Mouse (Mus musculus): ENCODE results near the gene Lad1. TPM values are rescaled to one million over a fixed set of nuclear protein-coding genes. Genes with fewer than 3 reads are reported as not detected.

Gene Lad1
- polyA plus RNA-seq, 1 experiment from 2014 or later, result 0.32 TPM

GRCm38 (mm10) chr1:135864830-135865229 lies 46.4 kb downstream of the Lad1 start:
- Histone ChIP-seq H3K27me3 (0 out of 2 replicates have a peak, but pooled peaks cover 8% of the 10 kb centered on the region), H3K9me3 (no peaks in the 10 kb centered on the region), H3K36me3 (no peaks in the 10 kb centered on the region), H3K4me3 (no peak overlapping the region), H3K27ac (replicated peaks) (no peak overlapping the region), H3K4me2 (replicated peaks) (no peak overlapping the region), H3K4me1 (no peaks in the 10 kb centered on the region), H3K9ac (replicated peaks) (no peak overlapping the region)
- 87% methylated on average over 6 of the region's 6 CpGs for WGBS
- no peak for ATAC-seq (ENCODE audit: low FRiP score, low read depth)

- ATAC-seq (ENCODE audit: low FRiP score, low read depth), result peak; percentile 65; the same call in 1 of the 2 replicates
- Histone ChIP-seq H3K4me3 (no peak overlapping the region), H3K9me3 (no peaks in the 10 kb centered on the region), H3K36me3 (no peaks in the 10 kb centered on the region), H3K27me3 (0 out of 2 replicates have a peak, but pooled peaks cover 8% of the 10 kb centered on the region), H3K4me1 (no peaks in the 10 kb centered on the region), H3K27ac (replicated peaks) (no peak overlapping the region), H3K9ac (replicated peaks) (no peak overlapping the region), H3K4me2 (replicated peaks) (no peak overlapping the region)
- 48% methylated on average over 19 of the region's 19 CpGs for WGBS
Measured at GRCm38 (mm10) chr1:135865518-135866194, 47.3 kb downstream of the Lad1 start.

- H3K27ac ChIP-seq (replicated peaks), result no peak overlapping the region
- H3K4me2 ChIP-seq (replicated peaks), result no peak overlapping the region
- H3K36me3 ChIP-seq, result no peaks in the 10 kb centered on the region
- 88% methylated on average over 6 of the region's 6 CpGs for WGBS
- no peak for ATAC-seq (ENCODE audit: low FRiP score, low read depth)
- no peak overlapping the region for H3K4me3 ChIP-seq
- 0 out of 2 replicates have a peak, but pooled peaks cover 8% of the 10 kb centered on the region for H3K27me3 ChIP-seq
- no peaks in the 10 kb centered on the region for H3K9me3 ChIP-seq
- H3K4me1 ChIP-seq, result no peaks in the 10 kb centered on the region
- no peak overlapping the region for H3K9ac ChIP-seq (replicated peaks)
Measured at GRCm38 (mm10) chr1:135868570-135868969, 50.2 kb downstream of the Lad1 start.

GRCm38 (mm10) chr1:135872991-135873390 lies 54.6 kb downstream of the Lad1 start:
- no peak for ATAC-seq (ENCODE audit: low FRiP score, low read depth)
- H3K9me3 ChIP-seq, result no peaks in the 10 kb centered on the region
- no peak overlapping the region for H3K4me2 ChIP-seq (replicated peaks)
- WGBS, result 95% methylated on average over 4 of the region's 4 CpGs
- H3K4me3 ChIP-seq, result no peak overlapping the region
- H3K36me3 ChIP-seq, result no peaks in the 10 kb centered on the region
- H3K27me3 ChIP-seq, result no peaks in the 10 kb centered on the region
- H3K27ac ChIP-seq (replicated peaks), result no peak overlapping the region
- no peak overlapping the region for H3K9ac ChIP-seq (replicated peaks)
- no peaks in the 10 kb centered on the region for H3K4me1 ChIP-seq

- Histone ChIP-seq H3K4me2 (replicated peaks) (no peak overlapping the region), H3K4me3 (no peak overlapping the region), H3K9me3 (no peaks in the 10 kb centered on the region), H3K9ac (replicated peaks) (no peak overlapping the region), H3K36me3 (no peaks in the 10 kb centered on the region), H3K27ac (replicated peaks) (no peak overlapping the region), H3K4me1 (no peaks in the 10 kb centered on the region), H3K27me3 (no peaks in the 10 kb centered on the region)
- ATAC-seq (ENCODE audit: low FRiP score, low read depth), result no peak
- 79% methylated on average over 2 of the region's 2 CpGs for WGBS
Measured at GRCm38 (mm10) chr1:135877248-135877647, 58.9 kb downstream of the Lad1 start.

- peak; percentile 19; the same call in 1 of the 2 replicates for ATAC-seq (ENCODE audit: low FRiP score, low read depth)
- Histone ChIP-seq H3K4me3 (no peak overlapping the region), H3K4me1 (no peaks in the 10 kb centered on the region), H3K27me3 (no peaks in the 10 kb centered on the region), H3K9ac (replicated peaks) (no peak overlapping the region), H3K36me3 (no peaks in the 10 kb centered on the region), H3K9me3 (no peaks in the 10 kb centered on the region), H3K27ac (replicated peaks) (no peak overlapping the region), H3K4me2 (replicated peaks) (no peak overlapping the region)
- 74% methylated on average over 10 of the region's 10 CpGs for WGBS
Measured at GRCm38 (mm10) chr1:135882385-135883109, 64.1 kb downstream of the Lad1 start.

Other genes starting within 250 kb of the Lad1 start
- 25.1 and 25.6 TPM in 2 replicates for gene Nav1, start 211.3 kb upstream of the Lad1 start, polyA plus RNA-seq (2016; fragmentation: Nextera tagmentation; extraction: Ambion mirVana)
- 35.6 and 41.0 TPM in 2 replicates for gene Csrp1, start 98.5 kb upstream of the Lad1 start, polyA plus RNA-seq (2016; fragmentation: Nextera tagmentation; extraction: Ambion mirVana)
- gene Phlda3, start 52.5 kb upstream of the Lad1 start, polyA plus RNA-seq (2016; fragmentation: Nextera tagmentation; extraction: Ambion mirVana), result 15.7 and 21.8 TPM in 2 replicates
- 1.0 and 2.2 TPM in 2 replicates for gene Tnni1, start 39.2 kb upstream of the Lad1 start, polyA plus RNA-seq (2016; fragmentation: Nextera tagmentation; extraction: Ambion mirVana)
- gene Tnnt2, start 17.8 kb downstream of the Lad1 start, polyA plus RNA-seq (2016; fragmentation: Nextera tagmentation; extraction: Ambion mirVana), result 1.6 and 2.5 TPM in 2 replicates
- gene Pkp1, start 100.6 kb downstream of the Lad1 start, polyA plus RNA-seq (2016; fragmentation: Nextera tagmentation; extraction: Ambion mirVana), result 0.10 and 0.24 TPM in 2 replicates
- gene Igfn1, start 187.7 kb downstream of the Lad1 start, polyA plus RNA-seq (2016; fragmentation: Nextera tagmentation; extraction: Ambion mirVana), result not detected in 2 replicates
- gene Tmem9, start 189.6 kb downstream of the Lad1 start, polyA plus RNA-seq (2016; fragmentation: Nextera tagmentation; extraction: Ambion mirVana), result 129 and 138 TPM in 2 replicates
- not detected in 2 replicates for gene Ascl5, start 232.2 kb downstream of the Lad1 start, polyA plus RNA-seq (2016; fragmentation: Nextera tagmentation; extraction: Ambion mirVana)
- gene Cacna1s, start 234.2 kb downstream of the Lad1 start, polyA plus RNA-seq (2016; fragmentation: Nextera tagmentation; extraction: Ambion mirVana), result 0.09 and 0.26 TPM in 2 replicates